Mouse (Mus musculus): ENCODE measurements around the gene Ebf1. TPM values are rescaled to one million over a fixed set of nuclear protein-coding genes. Genes with fewer than 3 reads are reported as not detected.

The Ebf1 gene
- polyA plus RNA-seq, 1 experiment from 2014 or later: 5.0 TPM

GRCm38 (mm10) chr11:44633001-44633693 lies 16.0 kb downstream of the Ebf1 start:
- Histone ChIP-seq H3K4me1 (ENCODE audit: insufficient read depth) (no peaks in the 10 kb centered on the region), H3K27ac (ENCODE audit: low read depth) (no peak overlapping the region), H3K9me3 (ENCODE audit: low read length) (no peaks in the 10 kb centered on the region), H3K9ac (replicated peaks) (no peak overlapping the region), H3K36me3 (replicated peaks; ENCODE audit: insufficient read depth, low read length) (no peaks in the 10 kb centered on the region), H3K4me3 (ENCODE audit: low read depth, low read length) (no peak overlapping the region), H3K4me2 (ENCODE audit: low read depth, low read length) (no peak overlapping the region), H3K27me3 (ENCODE audit: insufficient read depth, low read length) (no peaks in the 10 kb centered on the region)
- ATAC-seq (no peak), DNase-seq (no peak)
- no peak for TF ChIP-seq CTCF (IDR thresholded peaks at IDR 0.05; ENCODE audit: low read depth)
- TF ChIP-seq EP300 (IDR thresholded peaks at IDR 0.05; ENCODE audit: low read depth): no peak
- WGBS (ENCODE audit: insufficient replicate concordance): 35% methylated on average over 2 of the region's 2 CpGs

DNA sequence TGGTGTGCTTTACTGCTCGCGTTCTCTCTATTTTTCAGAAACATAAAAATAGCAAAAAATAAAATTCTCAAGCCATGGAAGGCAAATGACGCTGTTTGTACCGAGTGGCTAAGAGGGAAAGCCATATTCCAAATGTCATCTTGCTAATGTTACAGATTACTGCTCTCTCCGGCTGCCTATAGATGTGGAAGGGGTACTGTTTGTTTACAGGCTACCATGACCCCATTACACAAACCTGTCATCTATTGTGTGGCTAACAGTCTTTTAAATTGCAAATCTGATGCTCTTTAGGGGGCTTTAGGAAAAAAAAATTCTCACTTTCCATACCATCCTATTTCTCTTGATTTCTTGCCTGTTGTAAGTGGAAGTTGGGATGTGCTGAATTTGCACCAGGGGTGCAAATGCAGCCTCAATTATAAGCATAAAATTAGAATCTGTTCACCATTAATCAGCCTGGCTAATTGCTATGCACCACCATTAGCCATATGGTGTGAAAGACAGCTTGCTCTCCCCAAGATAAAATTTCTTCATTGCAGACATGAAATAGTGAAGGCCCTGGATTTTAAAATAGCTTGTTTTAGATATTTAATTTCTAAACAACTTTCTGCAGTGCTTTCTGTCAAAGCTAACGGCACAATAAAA lies 17.6 kb downstream of the Ebf1 start:
- Histone ChIP-seq H3K9ac (replicated peaks) (no peak overlapping the region), H3K27ac (ENCODE audit: low read depth) (no peak overlapping the region), H3K36me3 (replicated peaks; ENCODE audit: insufficient read depth, low read length) (no peaks in the 10 kb centered on the region), H3K27me3 (ENCODE audit: insufficient read depth, low read length) (no peaks in the 10 kb centered on the region), H3K4me3 (ENCODE audit: low read depth, low read length) (no peak overlapping the region), H3K4me1 (ENCODE audit: insufficient read depth) (no peaks in the 10 kb centered on the region), H3K4me2 (ENCODE audit: low read depth, low read length) (no peak overlapping the region), H3K9me3 (ENCODE audit: low read length) (no peaks in the 10 kb centered on the region)
- WGBS (ENCODE audit: insufficient replicate concordance): 80% methylated on average over 6 of the region's 6 CpGs
- no peak for ATAC-seq
- no peak for DNase-seq
- no peak for TF ChIP-seq EP300 (IDR thresholded peaks at IDR 0.05; ENCODE audit: low read depth)
- no peak for TF ChIP-seq CTCF (IDR thresholded peaks at IDR 0.05; ENCODE audit: low read depth)

DNA sequence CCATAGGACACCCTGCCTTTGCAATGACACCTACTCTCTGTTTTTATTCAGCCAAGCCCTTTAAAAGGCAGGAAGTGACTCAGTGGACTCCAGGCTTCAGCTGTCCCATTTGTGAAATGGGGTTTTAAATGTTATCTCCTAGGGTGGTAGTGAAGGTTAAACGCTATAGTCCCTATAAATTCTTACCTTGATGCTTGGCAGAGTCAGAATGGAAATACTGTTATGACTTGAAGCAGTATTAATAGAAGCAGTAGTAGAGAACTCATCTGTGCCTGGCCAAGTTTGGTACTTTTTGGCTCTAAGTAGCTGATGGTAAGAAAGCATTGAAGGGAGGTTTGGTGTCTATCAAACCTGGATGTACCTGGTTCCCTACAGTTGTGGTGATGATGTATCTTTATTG lies 19.1 kb downstream of the Ebf1 start:
- WGBS (ENCODE audit: insufficient replicate concordance): 53% methylated on average over 1 of the region's 1 CpGs
- Histone ChIP-seq H3K4me3 (ENCODE audit: low read depth, low read length) (no peak overlapping the region), H3K27ac (ENCODE audit: low read depth) (no peak overlapping the region), H3K4me2 (ENCODE audit: low read depth, low read length) (no peak overlapping the region), H3K9ac (replicated peaks) (no peak overlapping the region), H3K4me1 (ENCODE audit: insufficient read depth) (no peaks in the 10 kb centered on the region), H3K36me3 (replicated peaks; ENCODE audit: insufficient read depth, low read length) (no peaks in the 10 kb centered on the region), H3K9me3 (ENCODE audit: low read length) (no peaks in the 10 kb centered on the region), H3K27me3 (ENCODE audit: insufficient read depth, low read length) (no peaks in the 10 kb centered on the region)
- no peak for TF ChIP-seq CTCF (IDR thresholded peaks at IDR 0.05; ENCODE audit: low read depth)
- TF ChIP-seq EP300 (IDR thresholded peaks at IDR 0.05; ENCODE audit: low read depth): no peak
- ATAC-seq: no peak
- DNase-seq: no peak

DNA sequence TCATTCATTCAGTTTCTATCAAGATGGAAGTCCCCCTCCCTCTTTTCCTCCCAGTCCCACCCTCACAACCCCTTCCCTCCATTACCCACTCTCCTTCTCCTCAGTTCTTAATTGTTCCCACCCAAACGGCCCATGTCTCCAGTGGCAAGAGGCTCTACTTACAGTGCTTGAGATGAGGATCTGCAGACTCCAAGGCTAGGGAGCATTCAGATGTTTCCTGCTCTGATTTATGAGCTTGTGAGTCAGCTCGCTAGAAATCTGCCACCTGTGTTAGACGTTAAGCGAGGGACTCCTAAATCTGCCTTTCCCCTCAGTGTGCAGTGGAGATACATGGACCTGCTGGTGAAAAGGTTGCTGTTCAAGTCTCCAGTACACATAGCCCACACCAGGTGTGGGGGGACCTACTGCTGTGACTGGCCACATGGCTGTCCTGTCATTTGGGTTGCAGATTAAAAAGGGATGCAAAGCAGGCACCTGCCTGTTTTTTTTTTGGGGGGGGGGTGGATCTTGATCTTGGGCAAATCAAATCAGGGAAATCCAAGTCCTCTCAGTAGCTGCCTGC lies 21.2 kb downstream of the Ebf1 start:
- H3K27ac ChIP-seq (ENCODE audit: low read depth): no peak overlapping the region
- ATAC-seq: no peak
- no peak overlapping the region for H3K4me2 ChIP-seq (ENCODE audit: low read depth, low read length)
- H3K4me1 ChIP-seq (ENCODE audit: insufficient read depth): no peaks in the 10 kb centered on the region
- no peak overlapping the region for H3K4me3 ChIP-seq (ENCODE audit: low read depth, low read length)
- H3K9me3 ChIP-seq (ENCODE audit: low read length): no peaks in the 10 kb centered on the region
- H3K36me3 ChIP-seq (replicated peaks; ENCODE audit: insufficient read depth, low read length): no peaks in the 10 kb centered on the region
- 42% methylated on average over 4 of the region's 4 CpGs for WGBS (ENCODE audit: insufficient replicate concordance)
- H3K9ac ChIP-seq (replicated peaks): no peak overlapping the region
- H3K27me3 ChIP-seq (ENCODE audit: insufficient read depth, low read length): no peaks in the 10 kb centered on the region
- TF ChIP-seq CTCF (IDR thresholded peaks at IDR 0.05; ENCODE audit: low read depth) (no peak), EP300 (IDR thresholded peaks at IDR 0.05; ENCODE audit: low read depth) (no peak)
- DNase-seq: no peak

DNA sequence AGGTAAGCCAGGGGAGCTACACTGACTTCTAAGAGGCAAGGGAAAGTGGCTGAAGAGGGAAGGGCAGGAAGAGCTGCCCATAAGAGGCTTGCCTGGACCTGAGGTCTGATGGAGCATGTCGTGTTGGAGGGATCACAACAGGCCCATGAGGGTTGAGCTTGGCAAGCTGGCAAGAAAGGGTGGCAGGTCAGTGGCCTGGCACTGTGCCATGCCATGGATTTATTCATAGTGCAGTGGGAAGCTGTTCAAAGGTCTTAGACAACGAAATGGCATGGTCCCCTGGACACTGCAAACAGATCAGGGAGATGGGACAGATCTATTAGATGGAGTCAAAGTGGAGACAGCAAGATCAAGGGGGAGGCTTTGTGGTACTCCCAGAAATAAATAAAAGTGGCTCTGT lies 24.4 kb downstream of the Ebf1 start:
- WGBS (ENCODE audit: insufficient replicate concordance): 52% methylated on average over 2 of the region's 2 CpGs
- Histone ChIP-seq H3K9me3 (ENCODE audit: low read length) (no peaks in the 10 kb centered on the region), H3K9ac (replicated peaks) (no peak overlapping the region), H3K4me2 (ENCODE audit: low read depth, low read length) (no peak overlapping the region), H3K4me3 (ENCODE audit: low read depth, low read length) (no peak overlapping the region), H3K36me3 (replicated peaks; ENCODE audit: insufficient read depth, low read length) (no peaks in the 10 kb centered on the region), H3K27me3 (ENCODE audit: insufficient read depth, low read length) (no peaks in the 10 kb centered on the region), H3K27ac (ENCODE audit: low read depth) (no peak overlapping the region), H3K4me1 (ENCODE audit: insufficient read depth) (no peaks in the 10 kb centered on the region)
- ATAC-seq (no peak), DNase-seq (no peak)
- no peak for TF ChIP-seq CTCF (IDR thresholded peaks at IDR 0.05; ENCODE audit: low read depth)
- TF ChIP-seq EP300 (IDR thresholded peaks at IDR 0.05; ENCODE audit: low read depth): no peak

- Histone ChIP-seq H3K27me3 (ENCODE audit: insufficient read depth, low read length) (no peaks in the 10 kb centered on the region), H3K27ac (ENCODE audit: low read depth) (no peak overlapping the region), H3K9ac (replicated peaks) (no peak overlapping the region), H3K4me3 (ENCODE audit: low read depth, low read length) (no peak overlapping the region), H3K4me2 (ENCODE audit: low read depth, low read length) (no peak overlapping the region), H3K9me3 (ENCODE audit: low read length) (no peaks in the 10 kb centered on the region), H3K36me3 (replicated peaks; ENCODE audit: insufficient read depth, low read length) (no peaks in the 10 kb centered on the region), H3K4me1 (ENCODE audit: insufficient read depth) (no peaks in the 10 kb centered on the region)
- ATAC-seq: no peak
- no peak for TF ChIP-seq EP300 (IDR thresholded peaks at IDR 0.05; ENCODE audit: low read depth)
- no peak for TF ChIP-seq CTCF (IDR thresholded peaks at IDR 0.05; ENCODE audit: low read depth)
- 55% methylated on average over 8 of the region's 8 CpGs for WGBS (ENCODE audit: insufficient replicate concordance)
- no peak for DNase-seq
These were observed 37.4 kb downstream of the Ebf1 start for GRCm38 (mm10) chr11:44654340-44655019.
